20 mouse cellular contexts compared by ENCODE assay signal in the genomic region with DNA sequence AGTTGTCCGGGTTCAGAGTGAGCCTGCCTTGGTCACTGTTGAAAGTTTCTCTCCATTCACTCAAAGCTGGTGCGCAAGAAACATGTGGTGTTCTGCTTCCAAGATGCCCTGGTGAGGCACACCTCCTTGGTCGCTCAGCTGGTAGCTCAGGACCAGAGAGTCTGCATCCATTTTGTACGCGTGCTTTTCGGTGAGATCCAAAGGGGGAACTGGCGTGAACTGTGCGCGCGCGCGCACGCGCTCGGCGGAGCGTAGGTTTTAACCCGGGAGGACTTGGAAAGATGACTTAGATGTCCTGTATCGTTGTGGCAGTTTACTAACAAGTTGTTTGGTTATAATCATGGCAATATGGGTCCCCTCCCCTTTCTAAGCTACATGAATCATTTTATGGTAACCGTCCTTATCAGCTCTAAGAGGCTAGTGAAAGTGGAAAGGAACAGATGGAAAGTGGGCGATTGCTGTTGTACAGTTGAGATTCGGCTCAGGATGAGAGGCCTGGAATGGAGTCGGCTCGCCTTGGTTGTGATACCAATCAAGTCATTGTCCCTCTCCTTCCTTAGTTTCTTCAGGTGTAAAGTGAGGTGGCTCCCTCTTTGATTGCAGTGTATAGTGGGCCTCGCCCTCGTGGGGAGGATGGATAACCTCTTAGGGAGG. TPM values are rescaled to one million over a fixed set of nuclear protein-coding genes. Genes with fewer than 3 reads are reported as not detected.
"Had no signal": no experiment of that assay in that cellular context is flagged by ENCODE, and none has a peak within 500 bp of the region (broad histone marks: within the 10 kb centered on the region; RNA-seq: fewer than 3 reads in every experiment).

No protein-coding gene starts in this region.

- DNase-seq: kidney, adult 18-20 months; kidney, adult 9 months; kidney, postnatal 25 days; left cerebral cortex, postnatal 4 days; liver, postnatal 0 days; lung, embryonic 14.5 days; right cerebral cortex, adult 18-20 months; thymus, postnatal 25 days had no signal

- H3K27ac ChIP-seq: limb, embryonic 12.5 days; limb, embryonic 15.5 days; liver, embryonic 14.5 days; midbrain, embryonic 10.5 days; midbrain, embryonic 15.5 days; neural tube, embryonic 12.5 days; neural tube, embryonic 15.5 days had no signal

- H3K4me3 ChIP-seq: limb, embryonic 12.5 days; limb, embryonic 15.5 days; megakaryocyte, embryonic 14.5 days; midbrain, embryonic 10.5 days; midbrain, embryonic 15.5 days; neural tube, embryonic 12.5 days; neural tube, embryonic 15.5 days had no signal

RNA-seq across cellular contexts. Expression of a gene that starts 13.0 kb away (rescaled TPM):
- total RNA-seq: layer of hippocampus, adult 8-10 months; layer of hippocampus, postnatal 25 days; left cerebral cortex, adult 18-20 months; left cerebral cortex, postnatal 10 days; left cerebral cortex, postnatal 4 days had no signal
